Comparison of ENCODE assay signal across 9 mouse cellular contexts in genomic region chr5:137046324-137046718, GRCm38 (mm10). TPM values are rescaled to one million over a fixed set of nuclear protein-coding genes. Genes with fewer than 3 reads are reported as not detected.
DNase-seq lines count a peak whose midpoint lies in the region; ATAC-seq and TF ChIP-seq lines count a peak whose summit lies in the region.
"Had no signal": no experiment of that assay in that cellular context is flagged by ENCODE, and none has a peak within 500 bp of the region (broad histone marks: within the 10 kb centered on the region; RNA-seq: fewer than 3 reads in every experiment).

No protein-coding gene starts in this region.

- DNase-seq in layer of hippocampus, adult 2 months (ENCODE audit: low spot score in 2 of 2), result no peak
- no peak for DNase-seq in layer of hippocampus, postnatal 25 days (ENCODE audit: extremely low spot score in 1 of 2, low spot score in 1 of 2)
- DNase-seq in embryonic facial prominence, embryonic 14.5 days (ENCODE audit: low spot score), result no peak
- DNase-seq in MN1 (ENCODE audit: low spot score), result no peak
- DNase-seq in retina, embryonic 14.5 days (ENCODE audit: low spot score), result no peak
- DNase-seq in frontal cortex, adult 2 months (ENCODE audit: extremely low spot score in 1 of 2, low spot score in 1 of 2), result no peak

- H3K27me3 ChIP-seq in embryonic facial prominence, embryonic 14.5 days (replicated peaks; ENCODE audit: control insufficient read depth, insufficient read depth, low read length), result no peaks in the 10 kb centered on the region
- H3K27me3 ChIP-seq in intestine, embryonic 16.5 days (replicated peaks; ENCODE audit: control insufficient read depth, insufficient read depth, low read length), result no peaks in the 10 kb centered on the region
- no peaks in the 10 kb centered on the region for H3K27me3 ChIP-seq in neural tube, embryonic 14.5 days (ENCODE audit: control insufficient read depth, insufficient read depth, low read length)

- H3K4me1 ChIP-seq in embryonic facial prominence, embryonic 14.5 days (ENCODE audit: control insufficient read depth, insufficient read depth, low read length), result no peaks in the 10 kb centered on the region; the same call in 1 of the 2 replicates
- peaks cover 7% of the 10 kb centered on the region; the same call in 1 of the 2 replicates for H3K4me1 ChIP-seq in intestine, embryonic 16.5 days (ENCODE audit: control insufficient read depth, insufficient read depth, low read length)
- H3K4me1 ChIP-seq in neural tube, embryonic 14.5 days (ENCODE audit: control insufficient read depth, insufficient read depth, low read length), result peaks cover 9% of the 10 kb centered on the region; the same call in 1 of the 2 replicates

- H3K4me2 ChIP-seq in embryonic facial prominence, embryonic 14.5 days (ENCODE audit: low read depth, low read length), result peak overlapping the region; percentile 80
- H3K4me2 ChIP-seq in intestine, embryonic 16.5 days (ENCODE audit: low read depth, low read length), result peak overlapping the region; percentile 82; the same call in 1 of the 2 replicates
- H3K4me2 ChIP-seq in neural tube, embryonic 14.5 days (ENCODE audit: low read depth, low read length), result peak overlapping the region; percentile 74

- peaks cover 9% of the 10 kb centered on the region for H3K36me3 ChIP-seq in embryonic facial prominence, embryonic 14.5 days (ENCODE audit: control insufficient read depth, insufficient read depth, low read length)
- H3K36me3 ChIP-seq in intestine, embryonic 16.5 days (ENCODE audit: control insufficient read depth, insufficient read depth, low read length), result peaks cover 12% of the 10 kb centered on the region; the same call in 1 of the 2 replicates
- peaks cover 7% of the 10 kb centered on the region; the same call in 1 of the 2 replicates for H3K36me3 ChIP-seq in neural tube, embryonic 14.5 days (ENCODE audit: control insufficient read depth, insufficient read depth, low read length)

- peak overlapping the region; percentile 92 for H3K27ac ChIP-seq in layer of hippocampus, adult 2 months
- H3K27ac ChIP-seq in embryonic facial prominence, embryonic 14.5 days (replicated peaks; ENCODE audit: low read depth, low read length), result no peak overlapping the region
- H3K27ac ChIP-seq in intestine, embryonic 16.5 days (ENCODE audit: low read length), result no peak overlapping the region
- H3K27ac ChIP-seq in neural tube, embryonic 14.5 days (ENCODE audit: low read depth, low read length), result no peak overlapping the region; the same call in 1 of the 2 replicates

- H3K4me3 ChIP-seq in layer of hippocampus, adult 2 months, result peak overlapping the region; percentile 83
- peak overlapping the region; percentile 65 for H3K4me3 ChIP-seq in embryonic facial prominence, embryonic 14.5 days (ENCODE audit: low read depth, low read length)
- peak overlapping the region; percentile 83 for H3K4me3 ChIP-seq in intestine, embryonic 16.5 days (ENCODE audit: low read length)
- H3K4me3 ChIP-seq in neural tube, embryonic 14.5 days (ENCODE audit: low read depth, low read length), result peak overlapping the region; percentile 71

- H3K9me3 ChIP-seq in embryonic facial prominence, embryonic 14.5 days (ENCODE audit: control insufficient read depth, low read length), result no peaks in the 10 kb centered on the region
- no peaks in the 10 kb centered on the region for H3K9me3 ChIP-seq in intestine, embryonic 16.5 days (ENCODE audit: control insufficient read depth, low read length)
- no peaks in the 10 kb centered on the region for H3K9me3 ChIP-seq in neural tube, embryonic 14.5 days (ENCODE audit: control insufficient read depth, low read length)

- TF ChIP-seq CTCF in layer of hippocampus, adult 2 months (conservative IDR thresholded peaks at IDR 0.05), result no peak

- 28% methylated on average over 5 of the region's 5 CpGs for WGBS in embryonic facial prominence, embryonic 14.5 days
- WGBS in intestine, embryonic 16.5 days, result 25% methylated on average over 5 of the region's 5 CpGs
- 22% methylated on average over 5 of the region's 5 CpGs for WGBS in neural tube, embryonic 14.5 days

- H3K9ac ChIP-seq in embryonic facial prominence, embryonic 14.5 days (ENCODE audit: low read depth, low read length), result no peak overlapping the region
- H3K9ac ChIP-seq in intestine, embryonic 16.5 days (ENCODE audit: low read depth, low read length), result no peak overlapping the region
- no peak overlapping the region for H3K9ac ChIP-seq in neural tube, embryonic 14.5 days (replicated peaks; ENCODE audit: low read depth, low read length)

- no peak for ATAC-seq in embryonic facial prominence, embryonic 14.5 days (ENCODE audit: low read depth)
- ATAC-seq in intestine, embryonic 16.5 days, result peak; percentile 3; the same call in 1 of the 2 replicates
- 0 out of 2 replicates have a peak, but pooled peaks have one; percentile 7 for ATAC-seq in neural tube, embryonic 14.5 days (ENCODE audit: low read depth)

RNA-seq across cellular contexts. Expression of gene Ap1s1, which starts 0.4 kb away (rescaled TPM):
- 100 to 1,000 TPM; 298 to 323 TPM for total RNA-seq in layer of hippocampus, adult 2 months (2021)
- 100 to 1,000 TPM; 262 to 327 TPM for total RNA-seq in layer of hippocampus, postnatal 25 days (2021)
- polyA plus RNA-seq in embryonic facial prominence, embryonic 14.5 days (2014; fragmentation: Nextera tagmentation; extraction: Ambion mirVana), result 136 and 151 TPM in 2 replicates
- 284 and 285 TPM in 2 replicates for polyA plus RNA-seq in intestine, embryonic 16.5 days (2015; fragmentation: Nextera tagmentation; extraction: Ambion mirVana)
- polyA plus RNA-seq in neural tube, embryonic 14.5 days (2014; fragmentation: Nextera tagmentation; extraction: Ambion mirVana), result 175 and 176 TPM in 2 replicates
- polyA plus RNA-seq in frontal cortex, adult 2 months (2012; rRNA removed), result 263 and 311 TPM in 2 replicates

RNA-seq across cellular contexts. Expression of gene Vgf, which starts 20.1 kb away (rescaled TPM):
- total RNA-seq in layer of hippocampus, adult 2 months (2021), result 100 to 1,000 TPM; 180 to 212 TPM
- 100 to 1,000 TPM; 219 to 233 TPM for total RNA-seq in layer of hippocampus, postnatal 25 days (2021)
- 0.92 and 1.3 TPM in 2 replicates for polyA plus RNA-seq in embryonic facial prominence, embryonic 14.5 days (2014; fragmentation: Nextera tagmentation; extraction: Ambion mirVana)
- polyA plus RNA-seq in intestine, embryonic 16.5 days (2015; fragmentation: Nextera tagmentation; extraction: Ambion mirVana), result 0.50 and 0.64 TPM in 2 replicates
- 5.6 TPM in 2 replicates for polyA plus RNA-seq in neural tube, embryonic 14.5 days (2014; fragmentation: Nextera tagmentation; extraction: Ambion mirVana)
- 123 and 132 TPM in 2 replicates for polyA plus RNA-seq in frontal cortex, adult 2 months (2012; rRNA removed)
- polyA plus RNA-seq: gonadal fat pad, adult 2 months had no signal

RNA-seq across cellular contexts. Expression of gene Serpine1, which starts 25.7 kb away (rescaled TPM):
- under 1 TPM; 0.38 to 0.52 TPM for total RNA-seq in layer of hippocampus, adult 2 months (2021)
- total RNA-seq in layer of hippocampus, postnatal 25 days (2021), result under 1 TPM; 0.27 to 0.52 TPM
- 0.50 and 0.63 TPM in 2 replicates for polyA plus RNA-seq in embryonic facial prominence, embryonic 14.5 days (2014; fragmentation: Nextera tagmentation; extraction: Ambion mirVana)
- polyA plus RNA-seq in intestine, embryonic 16.5 days (2015; fragmentation: Nextera tagmentation; extraction: Ambion mirVana), result 0.24 and 0.29 TPM in 2 replicates
- polyA plus RNA-seq in neural tube, embryonic 14.5 days (2014; fragmentation: Nextera tagmentation; extraction: Ambion mirVana), result 0.30 and 0.44 TPM in 2 replicates
- polyA plus RNA-seq in frontal cortex, adult 2 months (2012; rRNA removed), result 1.9 and 2.5 TPM in 2 replicates

RNA-seq across cellular contexts. Expression of gene Znhit1, which starts 58.5 kb away (rescaled TPM):
- total RNA-seq in layer of hippocampus, adult 2 months (2021), result 10 to 100 TPM; 77.1 to 83.3 TPM
- total RNA-seq in layer of hippocampus, postnatal 25 days (2021), result 10 to 100 TPM; 75.4 to 90.7 TPM
- polyA plus RNA-seq in embryonic facial prominence, embryonic 14.5 days (2014; fragmentation: Nextera tagmentation; extraction: Ambion mirVana), result 76.6 and 85.8 TPM in 2 replicates
- polyA plus RNA-seq in intestine, embryonic 16.5 days (2015; fragmentation: Nextera tagmentation; extraction: Ambion mirVana), result 114 and 120 TPM in 2 replicates
- polyA plus RNA-seq in neural tube, embryonic 14.5 days (2014; fragmentation: Nextera tagmentation; extraction: Ambion mirVana), result 115 and 138 TPM in 2 replicates
- polyA plus RNA-seq in frontal cortex, adult 2 months (2012; rRNA removed), result 88.2 and 106 TPM in 2 replicates

RNA-seq across cellular contexts. Expression of gene Plod3, which starts 59.5 kb away (rescaled TPM):
- 10 to 100 TPM; 37.9 to 39.7 TPM for total RNA-seq in layer of hippocampus, adult 2 months (2021)
- 10 to 100 TPM; 35.0 to 39.8 TPM for total RNA-seq in layer of hippocampus, postnatal 25 days (2021)
- polyA plus RNA-seq in embryonic facial prominence, embryonic 14.5 days (2014; fragmentation: Nextera tagmentation; extraction: Ambion mirVana), result 51.1 and 62.2 TPM in 2 replicates
- 40.7 and 44.4 TPM in 2 replicates for polyA plus RNA-seq in intestine, embryonic 16.5 days (2015; fragmentation: Nextera tagmentation; extraction: Ambion mirVana)
- polyA plus RNA-seq in neural tube, embryonic 14.5 days (2014; fragmentation: Nextera tagmentation; extraction: Ambion mirVana), result 30.5 and 34.5 TPM in 2 replicates
- polyA plus RNA-seq in frontal cortex, adult 2 months (2012; rRNA removed), result 36.3 and 39.0 TPM in 2 replicates

Comparison
In these comparisons a context has a peak if more than half of its experiments do, and no peak if none do; other contexts are left out.
1. RNA of gene Vgf, which starts 20.1 kb away (polyA plus RNA-seq): 123 to 132 TPM in frontal cortex, adult 2 months; 5.6 TPM in neural tube, embryonic 14.5 days, 0.92 to 1.3 TPM in embryonic facial prominence, embryonic 14.5 days and 0.50 to 0.64 TPM in intestine, embryonic 16.5 days; every median in the first group is over 10 times any median in the second.
2. Peak in every context shown above with its lines, with median percentiles within 50 percentile points of each other: H3K4me3 ChIP-seq and H3K4me2 ChIP-seq.